Comparison of ENCODE assay signal across 12 mouse cellular contexts in genomic region chr7:91934881-91935597, GRCm38 (mm10).
DNase-seq lines count a peak whose midpoint lies in the region; ATAC-seq lines count a peak whose summit lies in the region.
"Had no signal": no experiment of that assay in that cellular context is flagged by ENCODE, and none has a peak within 500 bp of the region (broad histone marks: within the 10 kb centered on the region; RNA-seq: fewer than 3 reads in every experiment).

No protein-coding gene starts in this region.

- H3K27ac ChIP-seq in forebrain, embryonic 15.5 days (replicated peaks): no peak overlapping the region
- H3K27ac ChIP-seq in forebrain, embryonic 11.5 days (ENCODE audit: low read depth, low read length): no peak overlapping the region
- no peak overlapping the region for H3K27ac ChIP-seq in forebrain, embryonic 16.5 days (ENCODE audit: low read length)
- no peak overlapping the region for H3K27ac ChIP-seq in midbrain, embryonic 14.5 days (replicated peaks; ENCODE audit: low read depth, low read length)
- no peak overlapping the region for H3K27ac ChIP-seq in limb, embryonic 10.5 days

- no peak overlapping the region for H3K4me2 ChIP-seq in forebrain, embryonic 15.5 days (replicated peaks)
- H3K4me2 ChIP-seq in forebrain, embryonic 11.5 days (ENCODE audit: low read depth, low read length, severe bottlenecking): no peak overlapping the region
- H3K4me2 ChIP-seq in forebrain, embryonic 16.5 days (ENCODE audit: low read length): no peak overlapping the region
- H3K4me2 ChIP-seq in midbrain, embryonic 14.5 days (ENCODE audit: low read length): no peak overlapping the region

- no peak overlapping the region for H3K4me3 ChIP-seq in forebrain, embryonic 15.5 days
- H3K4me3 ChIP-seq in forebrain, embryonic 11.5 days (ENCODE audit: low read depth, low read length): no peak overlapping the region
- no peak overlapping the region for H3K4me3 ChIP-seq in forebrain, embryonic 16.5 days (replicated peaks; ENCODE audit: low read length)
- no peak overlapping the region for H3K4me3 ChIP-seq in midbrain, embryonic 14.5 days (replicated peaks; ENCODE audit: low read depth, low read length)
- H3K4me3 ChIP-seq in limb, embryonic 10.5 days: no peak overlapping the region

- H3K9ac ChIP-seq in forebrain, embryonic 15.5 days (replicated peaks): no peak overlapping the region
- H3K9ac ChIP-seq in forebrain, embryonic 11.5 days (ENCODE audit: low read length): no peak overlapping the region
- H3K9ac ChIP-seq in forebrain, embryonic 16.5 days (replicated peaks; ENCODE audit: low read depth, low read length): no peak overlapping the region
- H3K9ac ChIP-seq in midbrain, embryonic 14.5 days (replicated peaks; ENCODE audit: low read length): no peak overlapping the region
- H3K9ac ChIP-seq: liver, postnatal 0 days had no signal

- DNase-seq in forebrain, embryonic 11.5 days (ENCODE audit: low spot score): no peak
- peak; percentile 65 to 72 for DNase-seq in layer of hippocampus, adult 8-10 months (ENCODE audit: low spot score in 2 of 2)
- peak; percentile 43 for DNase-seq in midbrain, embryonic 14.5 days
- DNase-seq in adrenal gland, postnatal 25 days: no peak
- DNase-seq in limb, embryonic 10.5 days (ENCODE audit: low spot score): no peak
- no peak for DNase-seq in heart, adult 18-20 months
- DNase-seq: adrenal gland, adult 8-10 months; cerebellum, postnatal 36 days; liver, postnatal 0 days had no signal

- H3K9me3 ChIP-seq in forebrain, embryonic 15.5 days: no peaks in the 10 kb centered on the region
- H3K9me3 ChIP-seq in forebrain, embryonic 11.5 days (ENCODE audit: control insufficient read depth, low read length): no peaks in the 10 kb centered on the region
- H3K9me3 ChIP-seq in forebrain, embryonic 16.5 days (ENCODE audit: control insufficient read depth, low read length): no peaks in the 10 kb centered on the region
- H3K9me3 ChIP-seq in midbrain, embryonic 14.5 days (ENCODE audit: control insufficient read depth, low read length): no peaks in the 10 kb centered on the region
- no peaks in the 10 kb centered on the region for H3K9me3 ChIP-seq in limb, embryonic 10.5 days (replicated peaks)

- no peaks in the 10 kb centered on the region; the same call in 1 of the 2 replicates for H3K4me1 ChIP-seq in forebrain, embryonic 15.5 days
- H3K4me1 ChIP-seq in forebrain, embryonic 11.5 days (replicated peaks; ENCODE audit: control insufficient read depth, insufficient read depth, low read length): no peaks in the 10 kb centered on the region
- peaks cover 4% of the 10 kb centered on the region; the same call in 1 of the 2 replicates for H3K4me1 ChIP-seq in forebrain, embryonic 16.5 days (replicated peaks; ENCODE audit: control insufficient read depth, insufficient read depth, low read length)
- 0 out of 2 replicates have a peak, but pooled peaks cover 5% of the 10 kb centered on the region for H3K4me1 ChIP-seq in midbrain, embryonic 14.5 days (ENCODE audit: control insufficient read depth, insufficient read depth, low read length)
- H3K4me1 ChIP-seq in limb, embryonic 10.5 days: no peaks in the 10 kb centered on the region

- 69% methylated on average over 12 of the region's 12 CpGs for WGBS in forebrain, embryonic 15.5 days
- WGBS in forebrain, embryonic 11.5 days: 82% methylated on average over 12 of the region's 12 CpGs
- 65% methylated on average over 12 of the region's 12 CpGs for WGBS in forebrain, embryonic 16.5 days
- WGBS in midbrain, embryonic 14.5 days: 47% methylated on average over 12 of the region's 12 CpGs
- 82% methylated on average over 12 of the region's 12 CpGs for WGBS in limb, embryonic 10.5 days

- no peaks in the 10 kb centered on the region for H3K27me3 ChIP-seq in forebrain, embryonic 15.5 days
- H3K27me3 ChIP-seq in forebrain, embryonic 11.5 days (ENCODE audit: control insufficient read depth, insufficient read depth, low read length): no peaks in the 10 kb centered on the region
- no peaks in the 10 kb centered on the region for H3K27me3 ChIP-seq in forebrain, embryonic 16.5 days (replicated peaks; ENCODE audit: control insufficient read depth, insufficient read depth, low read length)
- no peaks in the 10 kb centered on the region for H3K27me3 ChIP-seq in midbrain, embryonic 14.5 days (ENCODE audit: control insufficient read depth, insufficient read depth, low read length)
- H3K27me3 ChIP-seq in limb, embryonic 10.5 days (ENCODE audit: low read depth, poor library complexity, severe bottlenecking): no peaks in the 10 kb centered on the region

- H3K36me3 ChIP-seq in forebrain, embryonic 15.5 days: no peaks in the 10 kb centered on the region
- no peaks in the 10 kb centered on the region for H3K36me3 ChIP-seq in forebrain, embryonic 11.5 days (ENCODE audit: control insufficient read depth, insufficient read depth, low read length)
- no peaks in the 10 kb centered on the region for H3K36me3 ChIP-seq in forebrain, embryonic 16.5 days (ENCODE audit: control insufficient read depth, insufficient read depth)
- no peaks in the 10 kb centered on the region for H3K36me3 ChIP-seq in midbrain, embryonic 14.5 days (ENCODE audit: control insufficient read depth, insufficient read depth, low read length)
- no peaks in the 10 kb centered on the region for H3K36me3 ChIP-seq in limb, embryonic 10.5 days

- ATAC-seq in forebrain, embryonic 15.5 days (replicated peaks): peak; percentile 70; the same call in 1 of the 2 replicates
- no peak for ATAC-seq in forebrain, embryonic 11.5 days (replicated peaks; ENCODE audit: low FRiP score)
- peak; percentile 77 for ATAC-seq in forebrain, embryonic 16.5 days
- no peak; the same call in 1 of the 2 replicates for ATAC-seq in midbrain, embryonic 14.5 days (ENCODE audit: low FRiP score, low TSS enrichment)
- ATAC-seq: intestine, embryonic 16.5 days; liver, postnatal 0 days had no signal

Comparison
In these comparisons a context has a peak if more than half of its experiments do, and no peak if none do; other contexts are left out.
1. ATAC-seq: peak in forebrain, embryonic 15.5 days (single experiment) and forebrain, embryonic 16.5 days (single experiment); none in forebrain, embryonic 11.5 days (single experiment) and midbrain, embryonic 14.5 days (single experiment).
2. DNase-seq: peak in layer of hippocampus, adult 8-10 months (2 of 2) and midbrain, embryonic 14.5 days (single experiment); none in forebrain, embryonic 11.5 days (single experiment), adrenal gland, postnatal 25 days (single experiment), limb, embryonic 10.5 days (single experiment) and heart, adult 18-20 months (0 of 2).